Mouse (Mus musculus): Measurements from ENCODE around the gene Samt1.
"Not testable (repeated sequence)": the region's sequence is repeated elsewhere in the genome, so short reads cannot be mapped to it uniquely, and the experiment has no call there.

Samt1 gene

GRCm38 (mm10) chrX:154012540-154012939, at the start of gene Samt1:
TSS of gene Samt1 (minus strand) at chrX:154012640.
- not testable (repeated sequence) for DNase-seq (ENCODE audit: low spot score)

DNA sequence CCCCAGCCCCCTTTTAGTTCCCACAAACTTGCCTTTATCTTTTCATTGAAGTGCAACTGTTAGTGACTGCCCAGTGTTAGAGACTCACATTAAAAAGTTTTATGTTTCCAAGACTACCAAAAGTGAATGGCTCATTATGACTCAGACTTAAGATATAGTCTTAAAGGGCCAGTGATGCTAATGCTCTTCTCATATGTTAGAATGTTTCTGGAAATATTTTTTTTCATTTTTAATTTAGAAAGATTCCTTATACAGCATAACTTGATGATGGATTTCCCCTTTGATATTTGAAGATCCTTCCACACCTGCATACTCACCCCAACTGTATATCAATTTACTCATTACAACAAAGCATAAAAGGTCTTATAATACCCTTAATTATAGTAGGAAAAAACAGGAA, 42.5 kb upstream of the Samt1 start, which contains the start of gene Gm10057:
TSS of gene Gm10057 (minus strand) at position 101 of the 400 bp plus-strand sequence.
- DNase-seq (ENCODE audit: low spot score), result not testable (repeated sequence)

DNA sequence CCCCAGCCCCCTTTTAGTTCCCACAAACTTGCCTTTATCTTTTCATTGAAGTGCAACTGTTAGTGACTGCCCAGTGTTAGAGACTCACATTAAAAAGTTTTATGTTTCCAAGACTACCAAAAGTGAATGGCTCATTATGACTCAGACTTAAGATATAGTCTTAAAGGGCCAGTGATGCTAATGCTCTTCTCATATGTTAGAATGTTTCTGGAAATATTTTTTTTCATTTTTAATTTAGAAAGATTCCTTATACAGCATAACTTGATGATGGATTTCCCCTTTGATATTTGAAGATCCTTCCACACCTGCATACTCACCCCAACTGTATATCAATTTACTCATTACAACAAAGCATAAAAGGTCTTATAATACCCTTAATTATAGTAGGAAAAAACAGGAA, 21.3 kb upstream of the Samt1 start, which contains the start of gene 4921511M17Rik:
TSS of gene 4921511M17Rik (minus strand) at position 101 of the 400 bp plus-strand sequence.
- DNase-seq (ENCODE audit: low spot score), result not testable (repeated sequence)

GRCm38 (mm10) chrX:153976914-153977313, 35.5 kb downstream of the Samt1 start:
- not testable (repeated sequence) for DNase-seq (ENCODE audit: low spot score)

- DNase-seq (ENCODE audit: low spot score), result not testable (repeated sequence)
These were observed 36.0 kb downstream of the Samt1 start for GRCm38 (mm10) chrX:153976467-153976866.

DNA sequence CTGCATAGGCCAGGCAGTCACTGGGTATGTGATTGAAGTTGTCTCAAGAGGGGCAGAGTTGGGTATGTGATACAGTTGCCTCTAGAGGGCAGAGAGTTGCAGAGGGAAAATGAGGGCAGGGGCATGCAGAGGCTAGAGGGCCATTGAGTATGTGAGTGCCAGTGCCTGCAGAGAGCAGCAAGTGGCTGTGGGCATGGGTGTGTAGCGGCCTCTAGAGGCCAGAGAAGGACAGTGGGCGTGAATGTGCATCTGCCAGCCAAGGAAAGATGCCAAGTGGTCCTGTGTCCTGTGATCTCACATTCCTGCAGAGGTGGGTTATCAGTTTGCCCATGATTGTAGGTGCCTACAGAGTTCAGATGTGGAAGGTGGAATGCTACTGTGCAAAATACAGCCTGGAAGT, 38.0 kb downstream of the Samt1 start:
- no peak for DNase-seq (ENCODE audit: low spot score)

DNA sequence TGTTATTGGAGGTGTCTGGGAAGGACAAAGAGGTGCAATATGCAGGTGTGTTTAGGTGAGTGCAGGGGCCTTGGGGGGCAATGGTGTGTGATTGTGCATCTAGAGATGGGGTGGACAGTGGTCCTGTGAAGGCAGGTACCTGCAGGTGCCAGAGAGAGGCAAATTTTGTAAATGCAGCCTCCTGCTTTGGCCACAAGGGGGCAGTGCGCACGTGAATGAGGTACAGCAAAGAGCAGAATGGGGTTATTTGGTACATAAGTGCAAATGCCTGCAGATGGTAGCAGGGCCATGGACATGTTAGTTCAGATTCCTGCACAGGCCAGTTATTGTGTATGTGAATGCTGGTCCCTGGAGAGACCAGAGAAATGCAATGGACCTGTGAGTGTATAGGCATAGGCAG, 59.6 kb downstream of the Samt1 start:
- not testable (repeated sequence) for DNase-seq (ENCODE audit: low spot score)

Measured in urinary bladder, postnatal 25 days (tissue).